Mouse (Mus musculus) left cerebral cortex, postnatal 14 days (tissue): ENCODE measurements around the gene Abi3bp. TPM values are rescaled to one million over a fixed set of nuclear protein-coding genes. Genes with fewer than 3 reads are reported as not detected.
A peak's percentile ranks its signal among the peaks of the same experiment; 100 is the strongest.

Source experiments
- DNase-seq, 2 experiments: peaks; one replicate each; pipeline ENCODE4 v3.0.0; 2021 to 2022; ENCODE audit warnings: low spot score in 2 of 2, mixed read lengths in 1 of 2
- intact Hi-C: fragments of 180-260 bp; cut with DNase I; formaldehyde crosslinking; loops from one replicate; pipeline ENCODE4 v1.15.1; 2025
- total RNA-seq, 2 experiments: library from RNA; stranded (reverse); gene quantifications; 2 replicates each; pipeline ENCODE4 v1.2.3; 2021

The Abi3bp gene
- total RNA-seq, 2 experiments from 2014 or later = 6.2 to 14.1 TPM

DNA sequence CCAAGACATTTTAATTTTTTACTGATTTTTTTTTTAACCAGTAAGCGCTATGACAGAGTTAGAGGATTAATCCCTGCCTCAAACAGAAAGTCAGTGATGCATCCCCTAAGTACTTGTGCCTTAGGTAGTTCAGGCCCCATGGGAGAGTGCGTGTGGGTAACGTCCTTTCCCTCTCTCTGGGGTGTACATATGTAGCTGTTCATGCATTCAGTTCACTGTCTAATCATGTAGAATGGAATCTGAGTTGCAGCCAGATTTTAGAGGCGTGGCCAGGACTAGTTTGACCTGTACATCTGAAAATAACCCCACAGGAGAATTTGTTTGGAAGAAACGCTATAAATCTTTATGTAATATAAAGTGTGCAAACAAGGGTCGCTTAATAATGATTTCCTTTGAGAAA lies 23.4 kb downstream of the Abi3bp start:
- DNase-seq = no peak
- intact Hi-C loops = loop anchor here (10.0 kb wide), 1 partner anchor 186 kb away; no protein-coding TSS in a partner anchor

DNA sequence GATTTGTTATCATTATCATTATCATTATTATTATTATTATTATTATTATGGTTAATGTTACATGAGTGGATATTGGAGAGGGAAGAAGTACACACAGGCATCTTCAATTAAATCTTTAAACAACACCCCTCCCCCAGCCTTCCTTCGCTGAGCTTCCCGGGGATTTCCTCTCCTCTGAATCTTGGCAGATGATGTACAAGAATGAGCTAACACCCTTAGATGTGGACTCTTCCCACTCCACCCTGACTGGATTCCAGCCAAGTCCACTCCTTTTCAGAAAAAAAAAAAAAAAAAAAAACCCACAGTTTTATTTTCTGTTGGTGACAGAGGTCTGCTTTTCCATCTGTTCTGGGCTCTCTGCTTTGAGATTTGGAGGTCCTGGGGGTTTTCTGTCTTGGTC lies 23.8 kb downstream of the Abi3bp start:
- intact Hi-C loops = loop anchor here (10.0 kb wide), 1 partner anchor 187 kb away; no protein-coding TSS in a partner anchor
- DNase-seq = no peak

DNA sequence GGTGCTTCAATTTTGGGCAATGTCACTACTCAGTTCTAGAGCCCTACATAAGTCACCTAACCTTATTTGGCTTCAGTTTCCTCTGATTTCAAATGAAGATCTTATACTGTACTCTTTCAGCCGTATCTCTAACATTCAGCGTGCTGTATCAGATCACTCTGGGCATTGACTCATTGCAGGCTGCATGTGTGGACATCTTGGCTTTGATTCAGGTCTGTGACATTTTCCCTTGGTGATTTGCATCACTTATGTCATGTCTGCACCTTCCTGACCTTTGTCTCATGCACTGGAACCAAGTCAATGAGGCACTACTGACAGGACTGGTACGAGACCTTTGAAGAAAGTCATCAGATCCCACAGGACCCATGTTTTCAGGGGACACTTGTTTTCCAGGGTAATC lies 24.5 kb downstream of the Abi3bp start:
- intact Hi-C loops = loop anchor here (10.0 kb wide), 1 partner anchor 187 kb away; no protein-coding TSS in a partner anchor
- no peak for DNase-seq

DNA sequence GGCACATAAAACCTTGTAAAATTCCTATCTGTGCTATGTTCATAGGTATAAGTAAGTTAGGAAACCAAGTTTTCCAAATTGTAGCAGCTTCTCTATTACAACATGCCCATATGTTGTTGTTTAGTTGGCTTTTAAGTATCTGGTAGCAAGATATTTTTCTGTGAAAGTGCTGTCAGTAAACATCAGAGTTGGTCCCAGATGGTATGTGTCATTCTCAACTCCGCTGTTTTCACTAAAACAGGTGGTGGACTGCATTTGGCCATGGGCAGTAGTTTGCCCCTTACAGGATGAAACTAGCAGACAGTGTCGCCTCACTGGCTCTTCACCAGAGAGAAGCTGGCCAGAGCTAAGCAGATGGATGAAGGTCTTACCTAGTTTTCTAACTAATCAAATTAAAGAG lies 26.3 kb downstream of the Abi3bp start:
- intact Hi-C loops = loop anchor here (10.0 kb wide), 1 partner anchor 189 kb away; no protein-coding TSS in a partner anchor
- no peak for DNase-seq

DNA sequence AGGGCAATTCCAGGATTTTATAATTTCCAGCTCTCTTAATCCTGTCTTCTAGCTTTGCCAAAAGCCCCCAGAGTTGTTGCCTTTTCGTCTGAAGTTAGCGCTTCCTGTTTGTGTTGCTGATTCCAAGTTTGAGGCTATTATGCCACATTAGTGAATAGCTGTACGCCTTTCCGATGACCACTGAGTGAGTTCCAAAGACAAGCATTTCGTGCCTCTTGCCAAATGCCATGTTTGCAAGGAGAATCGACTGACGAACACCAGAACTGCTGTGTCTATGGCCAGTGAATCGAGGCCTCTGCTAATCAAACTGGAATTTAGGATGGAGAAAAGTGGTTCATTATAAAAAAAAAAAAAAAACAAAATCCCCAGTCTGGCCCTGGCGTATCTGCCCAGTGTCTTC lies 40.3 kb downstream of the Abi3bp start:
- DNase-seq = no peak
- intact Hi-C loops = no loop called here

DNA sequence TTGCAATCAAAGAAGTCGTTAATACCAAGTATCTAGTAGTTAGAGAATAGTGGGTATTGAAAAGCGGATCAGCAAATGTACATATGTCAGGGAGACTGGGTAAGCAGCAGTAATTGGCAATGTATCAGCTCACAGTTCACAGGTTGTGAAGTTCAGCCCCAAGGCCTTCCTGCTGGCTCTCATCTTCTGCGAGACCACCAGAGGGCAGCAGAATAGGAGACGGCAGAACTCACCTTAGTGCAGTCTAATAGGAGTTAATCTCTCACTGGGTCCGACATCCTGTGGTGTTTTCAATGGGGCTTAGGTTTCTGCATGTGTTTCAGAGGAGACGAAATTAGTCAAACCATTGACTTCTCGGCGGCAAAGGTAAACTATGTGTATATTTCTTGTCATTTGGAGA lies 46.7 kb downstream of the Abi3bp start:
- intact Hi-C loops = loop anchor here (10.0 kb wide), 1 partner anchor 150 kb away; no protein-coding TSS in a partner anchor
- no peak for DNase-seq

DNA sequence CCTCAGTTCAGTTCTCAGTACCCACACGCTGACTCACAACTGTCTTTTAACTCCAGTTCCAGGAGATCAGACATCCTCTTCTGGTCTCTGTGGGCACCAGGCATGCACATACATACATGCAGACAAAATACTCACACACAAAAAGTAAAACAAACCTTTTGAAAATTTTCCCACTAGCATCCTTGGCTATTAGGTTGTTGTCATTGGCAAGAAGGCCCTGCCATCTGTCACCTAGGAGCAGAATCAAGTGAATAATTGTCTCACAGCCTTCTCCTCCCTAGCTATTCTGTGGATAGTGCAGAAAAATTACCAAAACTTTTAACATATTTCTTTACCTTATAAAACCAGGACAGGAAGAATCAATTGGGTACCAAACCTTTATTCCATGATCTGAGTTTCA lies 48.8 kb downstream of the Abi3bp start:
- intact Hi-C loops = loop anchor here (10.0 kb wide), 1 partner anchor 148 kb away; no protein-coding TSS in a partner anchor
- DNase-seq = no peak

DNA sequence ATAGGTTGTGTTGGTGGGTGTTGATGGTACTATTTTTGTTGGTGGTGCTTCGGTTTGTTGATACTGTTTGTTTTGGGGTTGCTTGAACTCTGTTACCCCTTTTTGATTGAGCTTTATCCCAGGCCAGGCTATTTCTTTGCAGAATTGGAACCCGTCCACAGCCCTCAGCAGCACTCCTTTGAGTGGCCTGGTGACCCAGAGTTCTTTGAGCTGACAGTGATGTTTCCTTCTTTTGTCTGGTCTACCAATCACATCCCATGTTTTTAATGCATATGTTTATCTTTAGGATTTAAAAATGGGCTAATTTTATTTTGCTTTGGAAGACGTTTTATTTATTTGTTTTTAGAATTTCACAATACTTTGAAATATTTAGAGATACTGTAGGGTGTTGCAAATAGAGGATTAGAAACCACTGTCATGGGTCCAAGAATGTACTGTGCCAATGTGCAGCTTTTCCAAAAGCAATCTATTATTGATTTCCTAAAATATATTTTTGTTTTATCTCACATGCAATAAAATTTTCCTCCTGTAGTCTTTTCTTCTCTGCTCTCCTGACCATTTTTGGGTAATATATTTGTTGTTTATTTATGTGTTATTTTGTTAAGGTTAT lies 50.5 kb downstream of the Abi3bp start:
- intact Hi-C loops = loop anchor here (10.0 kb wide), 1 partner anchor 147 kb away; no protein-coding TSS in a partner anchor
- no peak for DNase-seq

DNA sequence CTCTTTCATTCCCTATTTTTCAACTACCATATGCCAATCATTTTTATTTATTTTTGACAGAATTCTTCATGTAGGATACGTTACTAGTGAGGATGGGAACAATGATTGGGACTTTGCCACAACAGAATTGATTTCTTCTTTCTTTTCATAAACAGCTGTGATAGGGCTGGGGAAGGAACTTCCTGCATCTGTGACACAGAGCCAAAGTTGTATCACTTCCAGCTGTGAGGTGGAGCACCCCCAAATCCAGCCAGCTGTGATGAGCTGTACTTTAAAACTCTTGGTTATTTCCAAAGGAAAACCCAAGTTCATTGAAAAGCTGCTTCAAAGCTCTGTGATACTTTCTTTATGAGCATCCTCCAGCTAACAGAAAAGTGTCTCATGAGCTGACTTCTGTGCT lies 101.9 kb downstream of the Abi3bp start:
- intact Hi-C loops = no loop called here
- DNase-seq = no peak

DNA sequence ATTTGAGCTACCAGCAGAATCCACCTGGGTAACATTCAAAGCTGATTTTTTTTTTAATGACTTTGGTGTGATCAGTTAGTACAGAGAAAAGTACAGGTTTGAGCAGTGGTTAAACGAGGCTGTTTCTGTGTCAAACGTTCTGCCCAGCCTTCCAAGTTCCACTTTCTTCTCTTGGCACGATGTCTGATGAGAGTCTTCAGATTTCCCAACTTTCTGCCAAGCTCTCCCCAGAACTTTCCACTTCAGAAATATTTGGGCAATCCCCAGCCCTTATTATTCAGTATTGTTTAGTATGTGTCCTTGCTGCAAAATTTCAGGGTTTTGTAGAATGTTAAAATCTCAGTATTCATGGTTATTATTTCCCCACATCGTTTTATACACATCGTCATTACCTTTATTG lies 115.9 kb downstream of the Abi3bp start:
- intact Hi-C loops = no loop called here
- DNase-seq = no peak

DNA sequence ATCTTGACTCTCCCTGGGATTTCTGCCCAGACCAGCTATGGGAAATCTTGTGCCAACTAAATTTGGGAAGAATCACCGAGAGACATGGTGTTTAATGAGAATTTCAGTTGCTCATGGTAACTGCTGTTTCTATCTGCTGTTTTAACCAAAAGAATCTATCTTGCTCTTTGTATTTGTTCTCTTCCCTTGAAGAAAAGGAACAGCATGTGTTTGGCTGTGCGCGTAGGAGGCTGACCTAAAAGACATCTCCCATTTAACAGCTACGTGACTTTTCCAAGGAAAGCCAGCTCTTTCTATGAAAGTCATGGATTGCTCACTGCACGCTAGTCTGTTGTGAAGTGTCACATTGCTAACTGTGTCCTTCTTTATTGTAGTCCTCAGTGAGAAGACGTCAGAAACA lies 117.2 kb downstream of the Abi3bp start:
- intact Hi-C loops = no loop called here
- peak; percentile 9 to 38 for DNase-seq

DNA sequence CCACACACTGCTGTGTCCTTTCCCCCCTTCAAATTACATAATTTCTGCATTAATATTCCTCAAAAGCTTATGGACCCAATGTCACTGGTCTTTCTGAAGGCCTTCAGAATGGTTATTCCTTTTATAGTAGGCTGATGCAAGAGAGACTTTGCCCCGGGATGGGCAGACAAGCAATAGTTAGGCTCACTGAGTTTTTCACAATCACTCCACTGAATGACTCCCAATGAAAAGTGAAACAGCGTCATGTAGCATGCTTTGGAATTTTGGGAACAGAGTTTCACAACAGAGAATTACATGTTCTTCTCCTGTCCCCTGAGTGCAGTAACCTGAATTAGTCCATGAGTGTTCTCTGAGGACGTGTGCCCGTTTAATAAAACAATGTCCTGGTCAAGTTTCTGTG lies 120.7 kb downstream of the Abi3bp start:
- DNase-seq = no peak

DNA sequence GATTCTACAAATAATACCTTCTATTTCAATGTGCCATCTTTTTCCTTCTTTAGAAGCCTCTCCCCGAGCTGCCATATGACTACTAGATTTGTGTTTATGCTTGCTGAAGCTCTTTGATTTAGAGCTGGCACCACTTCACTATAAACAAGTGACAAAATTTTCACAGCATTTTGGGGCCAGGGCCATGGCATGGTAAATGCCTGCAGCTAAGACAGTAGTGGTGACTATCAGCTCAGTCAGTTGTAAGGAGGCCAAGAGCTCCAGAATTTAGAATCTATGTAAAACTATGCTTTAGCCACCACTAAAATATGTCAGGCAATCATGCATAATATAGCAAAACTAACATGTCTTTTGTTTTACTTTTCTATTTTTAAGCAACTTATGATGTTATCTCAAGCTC lies 124.7 kb downstream of the Abi3bp start:
- intact Hi-C loops = no loop called here
- DNase-seq = peak in 1 of 2 experiments; percentile 12

More for the DNA sequence above, 120.7 kb downstream of the Abi3bp start:
- intact Hi-C loops = no loop called here

DNA sequence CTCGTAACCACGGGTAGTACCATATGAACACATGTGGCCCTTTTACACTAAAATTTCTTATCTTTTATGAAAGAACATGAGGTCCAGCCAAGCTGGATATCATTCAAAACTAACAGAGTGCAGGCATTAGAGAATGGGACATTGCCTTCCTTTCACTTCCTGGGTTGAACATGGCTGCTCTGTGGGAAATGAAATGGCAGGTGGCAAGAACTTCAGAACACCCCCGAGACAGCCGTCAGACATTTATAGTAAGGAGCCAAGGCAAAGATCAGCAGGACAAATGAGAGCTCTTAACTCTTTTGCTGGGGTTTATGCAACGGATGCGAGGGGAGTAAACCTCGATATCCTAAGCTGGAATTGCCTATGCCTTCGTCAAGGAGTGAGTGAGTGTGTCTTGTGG lies 132.9 kb downstream of the Abi3bp start:
- intact Hi-C loops = no loop called here
- DNase-seq = no peak

DNA sequence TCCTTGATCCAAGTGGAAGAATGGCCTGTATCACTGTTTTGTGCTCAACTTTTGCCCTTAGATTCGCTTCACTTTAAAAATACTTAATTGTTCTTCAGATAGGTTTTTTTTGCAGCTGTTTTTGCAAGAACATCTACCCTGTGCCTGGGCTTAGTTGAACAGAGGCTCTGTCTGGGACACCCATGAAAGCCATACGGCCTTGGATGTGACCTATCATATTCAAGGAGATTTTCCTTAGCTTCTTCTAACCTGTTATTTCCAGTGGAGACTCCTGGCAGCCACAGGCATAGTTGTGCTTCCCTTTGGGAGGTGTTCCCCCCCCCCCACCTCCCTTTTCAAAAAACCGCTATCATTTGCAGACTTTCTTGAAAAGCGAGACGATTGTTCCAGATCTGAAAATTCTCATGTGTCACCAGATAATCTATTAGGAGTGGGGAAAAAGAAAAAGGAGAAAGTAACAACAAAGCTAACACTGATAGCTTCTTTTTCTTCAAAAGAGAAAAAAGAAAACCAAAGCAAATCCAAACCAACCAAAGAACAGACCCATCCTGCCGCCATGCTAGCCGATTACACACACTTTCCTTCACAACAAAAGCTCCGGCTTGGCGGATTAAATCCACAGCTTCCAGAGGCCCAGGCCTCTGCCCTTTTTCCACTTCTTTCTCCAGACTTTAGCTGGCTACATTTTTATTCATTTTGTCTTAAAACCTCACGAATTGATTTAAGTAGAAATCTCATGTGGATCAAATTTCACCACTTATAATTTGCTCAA lies 133.6 kb downstream of the Abi3bp start:
- no peak for DNase-seq
- intact Hi-C loops = no loop called here

DNA sequence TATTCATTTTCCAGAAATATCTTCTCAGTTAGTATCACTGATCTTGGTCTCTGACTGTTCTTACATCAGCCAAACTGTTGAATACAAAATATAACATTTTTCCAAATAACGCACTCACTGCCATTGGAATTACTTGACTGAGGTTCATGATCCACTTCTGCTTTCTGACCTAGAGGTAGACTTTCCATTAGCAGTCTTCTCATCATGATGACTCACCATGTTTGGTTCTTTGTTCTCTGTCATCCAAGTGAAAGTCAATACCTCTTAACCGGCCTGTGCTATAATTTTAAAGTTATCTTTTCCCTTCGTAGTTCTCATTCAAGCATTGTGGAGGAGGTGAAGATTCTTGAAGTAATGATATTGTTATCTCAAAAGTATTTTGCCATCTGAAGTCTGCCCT lies 160.9 kb downstream of the Abi3bp start:
- DNase-seq = no peak
- intact Hi-C loops = no loop called here

DNA sequence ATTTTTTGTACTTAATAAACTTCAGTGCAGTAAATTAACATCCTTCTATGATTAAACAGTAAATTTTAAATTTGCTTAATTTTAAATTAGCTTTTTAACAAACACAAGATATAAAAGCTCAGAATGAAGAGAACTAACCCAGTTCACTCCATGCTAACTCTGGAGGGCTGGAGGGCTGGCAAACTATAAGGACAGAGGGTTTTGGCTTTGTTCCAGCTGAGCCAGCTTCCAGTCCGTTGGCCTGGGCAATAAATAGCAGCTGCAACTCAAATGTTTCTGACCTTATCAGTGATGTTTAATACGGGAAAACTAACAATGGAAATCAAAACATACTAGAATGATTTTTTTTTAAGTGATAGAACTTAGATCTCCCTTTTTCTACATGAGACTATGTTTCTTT lies 167.6 kb downstream of the Abi3bp start:
- no peak for DNase-seq
- intact Hi-C loops = no loop called here

DNA sequence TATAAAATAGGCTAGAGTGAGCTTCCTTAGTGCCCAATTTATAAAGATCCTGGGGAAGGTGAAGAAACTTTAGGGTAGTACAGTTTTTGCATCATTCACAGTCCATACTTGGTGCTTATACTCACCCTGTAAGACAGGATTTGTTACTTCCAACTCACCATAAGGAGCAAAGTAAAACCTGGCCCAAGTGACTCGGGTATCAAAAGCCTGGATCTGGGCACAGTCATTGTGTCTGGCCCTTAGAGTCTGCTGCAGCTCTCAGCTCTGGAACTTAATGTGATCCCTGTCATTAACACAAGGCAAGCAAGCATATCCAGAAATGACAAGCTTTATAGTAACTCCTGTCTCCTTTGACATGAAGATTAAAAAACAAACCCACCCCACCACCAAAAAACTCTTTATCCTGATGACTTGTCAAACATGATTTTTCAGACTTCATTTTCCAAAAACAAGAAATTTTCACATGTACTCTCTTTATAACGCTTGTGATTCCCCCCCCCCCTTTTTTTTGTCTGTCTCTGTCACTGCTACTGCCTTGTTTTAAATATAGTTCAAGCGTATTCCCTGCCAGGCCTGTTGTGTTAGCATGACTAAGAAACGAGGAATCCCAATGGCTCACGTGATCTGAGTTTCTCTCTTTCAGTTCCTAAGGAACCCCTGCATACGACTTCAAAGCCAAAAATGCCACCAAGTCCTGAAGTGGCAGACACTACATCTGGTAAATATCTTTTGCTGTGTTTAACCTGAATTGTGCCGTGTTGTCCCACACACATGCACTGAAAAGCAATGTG lies 168.9 kb downstream of the Abi3bp start:
- DNase-seq = peak in 1 of 2 experiments; percentile 8
- intact Hi-C loops = no loop called here

DNA sequence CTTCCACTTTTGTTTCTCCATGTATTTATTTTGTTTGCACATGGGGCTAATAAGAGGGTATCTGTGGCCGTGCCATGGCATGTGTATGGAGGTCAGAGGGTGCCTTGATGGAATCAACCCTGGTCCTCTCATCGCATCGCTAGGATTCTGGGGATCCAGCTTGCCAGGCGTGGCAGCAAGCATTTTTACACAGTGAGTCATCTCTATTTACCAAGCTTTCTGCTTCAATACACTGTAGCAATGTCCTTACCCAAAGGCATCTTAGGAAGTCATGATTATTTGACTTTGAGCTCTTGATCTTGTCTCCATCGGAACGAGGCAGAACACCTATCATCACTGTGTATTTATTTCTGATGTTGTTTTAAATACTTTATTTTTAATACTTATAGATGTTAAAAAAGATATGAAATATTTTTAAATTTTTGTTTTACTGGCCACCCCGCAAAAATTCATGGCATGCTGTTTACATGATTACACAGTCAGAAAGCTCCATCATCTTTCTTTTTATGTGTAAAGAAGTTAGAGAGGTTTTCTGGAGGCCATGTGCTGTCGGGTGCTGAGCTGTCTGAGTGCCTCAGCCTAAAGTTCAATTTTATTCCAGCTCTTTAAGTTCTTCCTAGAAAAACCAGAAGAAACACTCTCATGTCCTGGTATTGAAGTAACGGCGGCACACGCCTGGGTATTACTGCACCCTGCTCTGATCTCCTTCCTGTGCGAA lies 177.7 kb downstream of the Abi3bp start:
- intact Hi-C loops = no loop called here
- no peak for DNase-seq
